Mouse (Mus musculus) layer of hippocampus, adult 8-10 months (tissue): ENCODE measurements around the gene Gm17409. TPM values are rescaled to one million over a fixed set of nuclear protein-coding genes. Genes with fewer than 3 reads are reported as not detected.

Experiments used
- DNase-seq, 2 experiments: peaks; one replicate each; pipeline ENCODE4 v3.0.0; 2022; ENCODE audit warnings: low spot score in 2 of 2
- total RNA-seq, 4 experiments: library from RNA; stranded (reverse); gene quantifications; 2 replicates each; pipeline ENCODE4 v1.2.4; 2022

The Gm17409 gene
- total RNA-seq, 4 experiments from 2014 or later, result not detected

- DNase-seq, result no peak
Observed at GRCm38 (mm10) chr2:58484284-58484965, 14.5 kb downstream of the Gm17409 start.

GRCm38 (mm10) chr2:58485152-58485551, 15.2 kb downstream of the Gm17409 start:
- no peak for DNase-seq

GRCm38 (mm10) chr2:58485683-58486082, 15.8 kb downstream of the Gm17409 start:
- no peak for DNase-seq

- DNase-seq, result no peak
Observed at GRCm38 (mm10) chr2:58486441-58487278, 16.7 kb downstream of the Gm17409 start.

GRCm38 (mm10) chr2:58487279-58487560, 17.3 kb downstream of the Gm17409 start:
- no peak for DNase-seq

- no peak for DNase-seq
Observed at GRCm38 (mm10) chr2:58488404-58488803, 18.5 kb downstream of the Gm17409 start.

- no peak for DNase-seq
Observed at GRCm38 (mm10) chr2:58489275-58489674, 19.4 kb downstream of the Gm17409 start.

- DNase-seq, result no peak
Observed at GRCm38 (mm10) chr2:58493685-58494635, 24.0 kb downstream of the Gm17409 start.

GRCm38 (mm10) chr2:58495271-58495670, 25.4 kb downstream of the Gm17409 start:
- DNase-seq, result no peak

- DNase-seq, result no peak
Observed at GRCm38 (mm10) chr2:58496647-58497410, 26.9 kb downstream of the Gm17409 start.

GRCm38 (mm10) chr2:58505306-58506090, 35.6 kb downstream of the Gm17409 start:
- DNase-seq, result no peak

GRCm38 (mm10) chr2:58510192-58510591, 40.3 kb downstream of the Gm17409 start:
- DNase-seq, result no peak

GRCm38 (mm10) chr2:58513212-58513611, 43.3 kb downstream of the Gm17409 start:
- no peak for DNase-seq

GRCm38 (mm10) chr2:58514489-58514888, 44.6 kb downstream of the Gm17409 start:
- no peak for DNase-seq

GRCm38 (mm10) chr2:58516000-58516399, 46.1 kb downstream of the Gm17409 start:
- DNase-seq, result no peak

- DNase-seq, result no peak
Observed at GRCm38 (mm10) chr2:58516920-58517319, 47.0 kb downstream of the Gm17409 start.

GRCm38 (mm10) chr2:58518517-58518916, 48.6 kb downstream of the Gm17409 start:
- no peak for DNase-seq
